Mouse (Mus musculus): ENCODE measurements around the gene Mfsd11. TPM values are rescaled to one million over a fixed set of nuclear protein-coding genes. Genes with fewer than 3 reads are reported as not detected.
"Not testable (repeated sequence)": the region's sequence is repeated elsewhere in the genome, so short reads cannot be mapped to it uniquely, and the experiment has no call there.

The Mfsd11 gene
- total RNA-seq, 2 experiments from 2014 or later = 42.6 to 43.3 TPM

GRCm38 (mm10) chr11:116847187-116848085 is 4.8 kb upstream of the Mfsd11 start:
- no peak for DNase-seq (ENCODE audit: low spot score in 2 of 2)

GRCm38 (mm10) chr11:116848086-116848876 is 4.0 kb upstream of the Mfsd11 start:
- no peak for DNase-seq (ENCODE audit: low spot score in 2 of 2)

- DNase-seq (ENCODE audit: low spot score in 2 of 2) = not testable (repeated sequence)
Measured at GRCm38 (mm10) chr11:116848877-116849178, 3.4 kb upstream of the Mfsd11 start.

- no peak for DNase-seq (ENCODE audit: low spot score in 2 of 2)
Measured at GRCm38 (mm10) chr11:116849587-116849986, 2.7 kb upstream of the Mfsd11 start.

- no peak for DNase-seq (ENCODE audit: low spot score in 2 of 2)
Measured at GRCm38 (mm10) chr11:116850085-116850484, 2.2 kb upstream of the Mfsd11 start.

GRCm38 (mm10) chr11:116850833-116851477 is 1.3 kb upstream of the Mfsd11 start:
- no peak for DNase-seq (ENCODE audit: low spot score in 2 of 2)

- DNase-seq (ENCODE audit: low spot score in 2 of 2) = no peak
Measured at GRCm38 (mm10) chr11:116851576-116852290, 507 bp upstream of the Mfsd11 start.

GRCm38 (mm10) chr11:116852891-116853511 is 761 bp downstream of the Mfsd11 start, which contains the start of gene Srsf2:
TSS of gene Srsf2 (minus strand) at chr11:116853094.
- peak; percentile 97 to 98 for DNase-seq (ENCODE audit: low spot score in 2 of 2)

GRCm38 (mm10) chr11:116853512-116853928 is 1.3 kb downstream of the Mfsd11 start:
- DNase-seq (ENCODE audit: low spot score in 2 of 2) = peak; percentile 97 to 98

GRCm38 (mm10) chr11:116854279-116854678 is 2.0 kb downstream of the Mfsd11 start:
- DNase-seq (ENCODE audit: low spot score in 2 of 2) = no peak

GRCm38 (mm10) chr11:116857183-116857850 is 5.1 kb downstream of the Mfsd11 start:
- no peak for DNase-seq (ENCODE audit: low spot score in 2 of 2)

GRCm38 (mm10) chr11:116864444-116864843 is 12.2 kb downstream of the Mfsd11 start:
- no peak for DNase-seq (ENCODE audit: low spot score in 2 of 2)

GRCm38 (mm10) chr11:116865945-116866585 is 13.8 kb downstream of the Mfsd11 start:
- DNase-seq (ENCODE audit: low spot score in 2 of 2) = no peak

GRCm38 (mm10) chr11:116868129-116868528 is 15.9 kb downstream of the Mfsd11 start:
- DNase-seq (ENCODE audit: low spot score in 2 of 2) = no peak

- DNase-seq (ENCODE audit: low spot score in 2 of 2) = no peak
Measured at GRCm38 (mm10) chr11:116869223-116869622, 17.0 kb downstream of the Mfsd11 start.

GRCm38 (mm10) chr11:116869641-116870040 is 17.4 kb downstream of the Mfsd11 start:
- DNase-seq (ENCODE audit: low spot score in 2 of 2) = no peak

- no peak for DNase-seq (ENCODE audit: low spot score in 2 of 2)
Measured at GRCm38 (mm10) chr11:116871538-116871937, 19.3 kb downstream of the Mfsd11 start.

GRCm38 (mm10) chr11:116873987-116874386 is 21.7 kb downstream of the Mfsd11 start:
- DNase-seq (ENCODE audit: low spot score in 2 of 2) = peak; percentile 31 to 41

GRCm38 (mm10) chr11:116878454-116878853 is 26.2 kb downstream of the Mfsd11 start:
- no peak for DNase-seq (ENCODE audit: low spot score in 2 of 2)
